ENCODE assay signal across 9 mouse cellular contexts in genomic region chr6:140554261-140554660, GRCm38 (mm10).
DNase-seq lines count a peak whose midpoint lies in the region; ATAC-seq and TF ChIP-seq lines count a peak whose summit lies in the region.
"Had no signal": no experiment of that assay in that cellular context is flagged by ENCODE, and none has a peak within 500 bp of the region (broad histone marks: within the 10 kb centered on the region; RNA-seq: fewer than 3 reads in every experiment).

No protein-coding gene starts in this region.

- H3K4me1 ChIP-seq in hindbrain, embryonic 11.5 days (replicated peaks; ENCODE audit: control insufficient read depth, insufficient read depth, low read length), result no peaks in the 10 kb centered on the region
- H3K4me1 ChIP-seq in hindbrain, embryonic 10.5 days (replicated peaks), result peaks cover 6% of the 10 kb centered on the region; the same call in 1 of the 2 replicates
- no peaks in the 10 kb centered on the region for H3K4me1 ChIP-seq in neural tube, embryonic 11.5 days (ENCODE audit: control insufficient read depth, insufficient read depth, low read length)
- no peaks in the 10 kb centered on the region for H3K4me1 ChIP-seq in stomach, postnatal 0 days (replicated peaks; ENCODE audit: control insufficient read depth, insufficient read depth)
- H3K4me1 ChIP-seq: liver, embryonic 13.5 days had no signal

- 0 out of 2 replicates have a peak, but pooled peaks cover 4% of the 10 kb centered on the region for H3K36me3 ChIP-seq in hindbrain, embryonic 11.5 days (ENCODE audit: control insufficient read depth, insufficient read depth, low read length)
- peaks cover 63% of the 10 kb centered on the region for H3K36me3 ChIP-seq in hindbrain, embryonic 10.5 days
- H3K36me3 ChIP-seq in neural tube, embryonic 11.5 days (ENCODE audit: control insufficient read depth, insufficient read depth, low read length), result peaks cover 3% of the 10 kb centered on the region; the same call in 1 of the 2 replicates
- H3K36me3 ChIP-seq in stomach, postnatal 0 days (ENCODE audit: control insufficient read depth, insufficient read depth, low read length), result peaks cover 7% of the 10 kb centered on the region

- H3K4me2 ChIP-seq in hindbrain, embryonic 11.5 days (replicated peaks; ENCODE audit: low read depth, low read length), result no peak overlapping the region
- no peak overlapping the region for H3K4me2 ChIP-seq in neural tube, embryonic 11.5 days (ENCODE audit: low read depth)
- H3K4me2 ChIP-seq in stomach, postnatal 0 days (replicated peaks; ENCODE audit: low read depth), result no peak overlapping the region
- H3K4me2 ChIP-seq: liver, embryonic 13.5 days had no signal

- no peak for TF ChIP-seq EP300 in stomach, postnatal 0 days (optimal IDR thresholded peaks at IDR 0.05)

- H3K4me3 ChIP-seq in hindbrain, embryonic 11.5 days (ENCODE audit: low read depth, low read length), result no peak overlapping the region
- no peak overlapping the region for H3K4me3 ChIP-seq in hindbrain, embryonic 10.5 days
- no peak overlapping the region for H3K4me3 ChIP-seq in neural tube, embryonic 11.5 days (ENCODE audit: low read depth, low read length)
- no peak overlapping the region for H3K4me3 ChIP-seq in stomach, postnatal 0 days (ENCODE audit: low read depth, low read length)
- H3K4me3 ChIP-seq: liver, embryonic 13.5 days had no signal

- H3K27ac ChIP-seq in hindbrain, embryonic 11.5 days (ENCODE audit: low read depth, low read length), result no peak overlapping the region
- H3K27ac ChIP-seq in hindbrain, embryonic 10.5 days, result no peak overlapping the region
- no peak overlapping the region for H3K27ac ChIP-seq in neural tube, embryonic 11.5 days (ENCODE audit: low read depth, low read length)
- H3K27ac ChIP-seq in stomach, postnatal 0 days (replicated peaks), result no peak overlapping the region
- H3K27ac ChIP-seq: liver, embryonic 13.5 days had no signal

- no peak overlapping the region for H3K9ac ChIP-seq in hindbrain, embryonic 11.5 days (ENCODE audit: low read depth, low read length)
- H3K9ac ChIP-seq in neural tube, embryonic 11.5 days (ENCODE audit: low read length), result no peak overlapping the region
- H3K9ac ChIP-seq in stomach, postnatal 0 days (ENCODE audit: low read length), result no peak overlapping the region
- H3K9ac ChIP-seq: liver, embryonic 13.5 days had no signal

- no peak for ATAC-seq in hindbrain, embryonic 11.5 days (ENCODE audit: low FRiP score)
- ATAC-seq in neural tube, embryonic 11.5 days (ENCODE audit: insufficient read depth, low FRiP score, low TSS enrichment), result 0 out of 2 replicates have a peak, but pooled peaks have one; percentile 45
- no peak for ATAC-seq in stomach, postnatal 0 days (ENCODE audit: low FRiP score, low TSS enrichment)

- no peaks in the 10 kb centered on the region for H3K9me3 ChIP-seq in hindbrain, embryonic 11.5 days (ENCODE audit: control insufficient read depth, low read length)
- no peaks in the 10 kb centered on the region for H3K9me3 ChIP-seq in hindbrain, embryonic 10.5 days
- H3K9me3 ChIP-seq in neural tube, embryonic 11.5 days (ENCODE audit: control insufficient read depth, low read length), result no peaks in the 10 kb centered on the region
- no peaks in the 10 kb centered on the region for H3K9me3 ChIP-seq in stomach, postnatal 0 days (ENCODE audit: control insufficient read depth, low read length)
- H3K9me3 ChIP-seq: liver, embryonic 13.5 days had no signal

- 58% methylated on average over 4 of the region's 4 CpGs for WGBS in hindbrain, embryonic 11.5 days
- 67% methylated on average over 4 of the region's 4 CpGs for WGBS in hindbrain, embryonic 10.5 days
- WGBS in neural tube, embryonic 11.5 days, result 68% methylated on average over 4 of the region's 4 CpGs
- WGBS in stomach, postnatal 0 days, result 67% methylated on average over 4 of the region's 4 CpGs

- TF ChIP-seq CTCF in stomach, postnatal 0 days (IDR thresholded peaks at IDR 0.05; ENCODE audit: low read depth), result peak; percentile 68

- DNase-seq in hindbrain, embryonic 11.5 days (ENCODE audit: low spot score), result peak; percentile 43
- DNase-seq in hindbrain, embryonic 10.5 days (ENCODE audit: low spot score), result no peak
- no peak for DNase-seq in neural tube, embryonic 11.5 days (ENCODE audit: low spot score)
- DNase-seq in neural tube, embryonic 10.5 days (ENCODE audit: extremely low spot score, low spot score), result no peak
- DNase-seq in cerebellum, postnatal 10 days, result peak; percentile 77 to 86
- DNase-seq in stomach, postnatal 0 days (ENCODE audit: low spot score), result no peak
- no peak for DNase-seq in thymus, postnatal 25 days
- DNase-seq in liver, result no peak
- DNase-seq: liver, embryonic 13.5 days had no signal

- H3K27me3 ChIP-seq in hindbrain, embryonic 11.5 days (ENCODE audit: control insufficient read depth, insufficient read depth, low read length), result no peaks in the 10 kb centered on the region
- no peaks in the 10 kb centered on the region for H3K27me3 ChIP-seq in hindbrain, embryonic 10.5 days (ENCODE audit: insufficient read depth, poor library complexity, severe bottlenecking)
- no peaks in the 10 kb centered on the region for H3K27me3 ChIP-seq in neural tube, embryonic 11.5 days (ENCODE audit: control insufficient read depth, insufficient read depth, low read length)
- H3K27me3 ChIP-seq in stomach, postnatal 0 days (ENCODE audit: control insufficient read depth, insufficient read depth, low read length), result no peaks in the 10 kb centered on the region
- H3K27me3 ChIP-seq: liver, embryonic 13.5 days had no signal

Comparison
In these comparisons a context has a peak if more than half of its experiments do, and no peak if none do; other contexts are left out.
1. DNase-seq: peak in hindbrain, embryonic 11.5 days (single experiment) and cerebellum, postnatal 10 days (2 of 2); none in hindbrain, embryonic 10.5 days (single experiment), neural tube, embryonic 11.5 days (single experiment), neural tube, embryonic 10.5 days (single experiment), stomach, postnatal 0 days (single experiment), thymus, postnatal 25 days (single experiment) and liver (single experiment).